Mouse (Mus musculus) heart, adult 2 months (tissue): ENCODE measurements around the gene Ncbp3. TPM values are rescaled to one million over a fixed set of nuclear protein-coding genes. Genes with fewer than 3 reads are reported as not detected.

Experiments used
- DNase-seq, 2 experiments: peaks; one replicate each; pipeline ENCODE4 v3.0.0; 2021
- H3K27ac ChIP-seq: fragments of 200-600 bp; 2 replicates; pipeline ENCODE4 v1.8.1; 2022
- H3K27me3 ChIP-seq: fragments of 200-500 bp; 2 replicates; pipeline ENCODE4 v1.6.1; 2012; ENCODE audit warnings: mild to moderate bottlenecking, low read length, inconsistent platforms, mixed read lengths; ENCODE audit not compliant: control insufficient read depth, insufficient read depth
- H3K36me3 ChIP-seq: fragments of 200-500 bp; 2 replicates; pipeline ENCODE4 v1.6.1; 2012; ENCODE audit warnings: low read length, inconsistent platforms; ENCODE audit not compliant: control insufficient read depth, insufficient read depth
- H3K4me1 ChIP-seq: fragments of 200-500 bp; 2 replicates; pipeline ENCODE4 v1.6.1; 2011; ENCODE audit warnings: low read length; ENCODE audit not compliant: control insufficient read depth, insufficient read depth
- H3K4me3 ChIP-seq: fragments of 200-600 bp; 2 replicates; pipeline ENCODE4 v1.8.1; 2022
- H3K79me2 ChIP-seq: fragments of 200-500 bp; replicated peaks from 2 replicates; pipeline ENCODE4 v1.6.1; 2012; ENCODE audit warnings: mild to moderate bottlenecking, inconsistent platforms, low read length, moderate library complexity, mixed read lengths; ENCODE audit not compliant: control insufficient read depth, insufficient read depth
- H3K9ac ChIP-seq: fragments of 200-500 bp; 2 replicates; pipeline ENCODE4 v1.6.1; 2012; ENCODE audit warnings: low read depth, mild to moderate bottlenecking, control low read depth, inconsistent platforms, low read length, mixed read lengths
- CTCF ChIP-seq: fragments of 200-600 bp; IDR thresholded peaks from 2 replicates; pipeline ENCODE4 v1.8.1; 2022; ENCODE audit warnings: antibody characterized with exemption, mild to moderate bottlenecking, moderate library complexity
- EP300 ChIP-seq: fragments of 200-500 bp; IDR thresholded peaks from 2 replicates; pipeline ENCODE4 v1.6.1; 2011; ENCODE audit warnings: low read depth, low read length, control low read depth; ENCODE audit not compliant: insufficient read depth
- POLR2A ChIP-seq: fragments of 200-500 bp; IDR thresholded peaks from 2 replicates; pipeline ENCODE4 v1.6.1; 2011; ENCODE audit warnings: mild to moderate bottlenecking, low read depth, low read length, control low read depth; ENCODE audit not compliant: insufficient read depth
- WGBS: fragments of 180-500 bp; shearing (Covaris S2); methylation state at CpG from one replicate; pipeline ENCODE4 v1.1.7; 2018; 5-methylcytosine and 5-hydroxymethylcytosine counted together
- intact Hi-C: fragments of 180-260 bp; cut with DNase I; formaldehyde crosslinking; loops from one replicate; pipeline ENCODE4 v1.15.1; 2025
- polyA plus RNA-seq: library from polyadenylated mRNA; depleted of rRNA; stranded (reverse); fragments of >200 nt; gene quantifications from 2 replicates; pipeline ENCODE4 v1.2.3, GENCODE M21; 2012
- total RNA-seq, 2 experiments: library from RNA; stranded (reverse); gene quantifications; 2 replicates each; pipeline ENCODE4 v1.2.3; 2021

The Ncbp3 gene
- total and polyA plus RNA-seq, 3 experiments, result 2.0 to 5.7 (median 5.6) TPM

DNA sequence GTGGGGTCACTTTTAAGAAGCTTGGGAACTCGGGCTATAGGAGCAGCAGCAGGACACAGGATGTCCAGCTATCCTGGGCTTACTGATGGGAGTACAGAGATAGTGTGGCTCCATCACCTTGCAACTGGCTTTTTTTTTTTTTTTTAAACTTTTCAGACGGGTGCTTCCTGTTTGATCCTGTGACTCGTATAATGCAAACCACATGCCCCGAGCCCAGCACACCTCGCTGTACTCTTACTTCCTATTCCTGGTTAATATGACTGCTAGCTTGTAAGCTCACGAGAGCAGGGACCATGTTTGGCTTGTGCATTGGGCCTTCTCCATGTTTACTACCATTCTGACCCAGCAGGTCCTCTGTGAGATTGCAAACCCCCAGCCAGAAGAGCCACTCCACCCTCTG lies 36.7 kb downstream of the Ncbp3 start:
- DNase-seq, result no peak
- Histone ChIP-seq H3K4me1 (peaks cover 8% of the 10 kb centered on the region), H3K79me2 (no peaks in the 10 kb centered on the region), H3K27ac (no peak overlapping the region), H3K9ac (no peak overlapping the region), H3K36me3 (peaks cover 5% of the 10 kb centered on the region), H3K4me3 (no peak overlapping the region), H3K27me3 (no peaks in the 10 kb centered on the region)
- intact Hi-C loops, result no loop called here
- WGBS, result 60% methylated on average over 6 of the region's 6 CpGs
- TF ChIP-seq CTCF, result no peak
- TF ChIP-seq EP300, result no peak
- TF ChIP-seq POLR2A, result no peak

DNA sequence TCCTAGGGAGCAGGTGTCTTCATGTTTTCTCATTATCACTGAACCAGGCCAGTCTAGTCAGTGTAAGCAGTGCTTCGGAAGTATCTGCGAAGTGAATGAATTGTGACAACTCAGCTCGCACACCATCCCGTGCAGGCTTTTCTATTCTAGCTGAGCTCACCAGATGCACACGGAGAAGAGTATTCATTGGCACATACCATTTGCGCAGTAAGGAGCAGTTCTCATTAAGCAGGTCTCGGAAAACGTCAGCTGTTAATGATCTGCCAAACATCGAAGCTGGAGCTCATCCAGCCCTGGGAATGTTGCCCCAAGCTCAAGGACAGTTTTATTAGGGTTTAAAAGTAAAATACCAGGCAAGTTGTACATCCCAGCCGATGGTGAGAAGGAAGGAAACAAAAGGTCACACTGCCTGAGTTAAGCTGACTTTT lies 37.2 kb downstream of the Ncbp3 start:
- Histone ChIP-seq H3K9ac (no peak overlapping the region; the same call in 1 of the 2 replicates), H3K4me1 (peaks cover 8% of the 10 kb centered on the region), H3K27me3 (no peaks in the 10 kb centered on the region), H3K27ac (no peak overlapping the region; the same call in 1 of the 2 replicates), H3K36me3 (peaks cover 5% of the 10 kb centered on the region; the same call in 1 of the 2 replicates), H3K79me2 (no peaks in the 10 kb centered on the region), H3K4me3 (no peak overlapping the region)
- TF ChIP-seq EP300 (no peak), CTCF (no peak), POLR2A (no peak)
- DNase-seq, result no peak
- intact Hi-C loops, result no loop called here
- WGBS, result 40% methylated on average over 10 of the region's 10 CpGs

DNA sequence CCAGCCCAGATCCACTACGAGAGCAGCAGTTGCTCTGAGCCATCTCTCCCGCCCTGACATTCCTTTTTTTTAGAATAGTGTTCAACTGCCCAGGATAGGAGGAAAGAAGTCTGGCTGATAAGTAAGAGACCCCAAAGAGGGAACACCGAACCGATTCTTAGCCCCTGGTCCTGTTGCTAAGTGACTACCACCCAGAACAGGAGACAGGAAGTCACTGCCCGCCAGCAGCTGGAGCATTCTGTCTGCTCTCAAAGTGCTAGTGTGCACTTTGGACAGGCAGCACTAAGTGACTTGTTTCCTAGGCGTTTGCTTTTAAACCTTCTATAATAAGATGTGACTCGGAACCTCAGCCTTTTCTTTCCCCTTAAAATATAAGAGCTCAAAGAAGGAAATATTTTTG lies 37.8 kb downstream of the Ncbp3 start:
- Histone ChIP-seq H3K27ac (no peak overlapping the region; the same call in 1 of the 2 replicates), H3K36me3 (peaks cover 5% of the 10 kb centered on the region; the same call in 1 of the 2 replicates), H3K79me2 (no peaks in the 10 kb centered on the region), H3K9ac (no peak overlapping the region), H3K4me1 (peaks cover 8% of the 10 kb centered on the region), H3K27me3 (no peaks in the 10 kb centered on the region), H3K4me3 (no peak overlapping the region)
- intact Hi-C loops, result no loop called here
- 26% methylated on average over 7 of the region's 7 CpGs for WGBS
- TF ChIP-seq EP300 (no peak), CTCF (no peak), POLR2A (no peak)
- no peak for DNase-seq

DNA sequence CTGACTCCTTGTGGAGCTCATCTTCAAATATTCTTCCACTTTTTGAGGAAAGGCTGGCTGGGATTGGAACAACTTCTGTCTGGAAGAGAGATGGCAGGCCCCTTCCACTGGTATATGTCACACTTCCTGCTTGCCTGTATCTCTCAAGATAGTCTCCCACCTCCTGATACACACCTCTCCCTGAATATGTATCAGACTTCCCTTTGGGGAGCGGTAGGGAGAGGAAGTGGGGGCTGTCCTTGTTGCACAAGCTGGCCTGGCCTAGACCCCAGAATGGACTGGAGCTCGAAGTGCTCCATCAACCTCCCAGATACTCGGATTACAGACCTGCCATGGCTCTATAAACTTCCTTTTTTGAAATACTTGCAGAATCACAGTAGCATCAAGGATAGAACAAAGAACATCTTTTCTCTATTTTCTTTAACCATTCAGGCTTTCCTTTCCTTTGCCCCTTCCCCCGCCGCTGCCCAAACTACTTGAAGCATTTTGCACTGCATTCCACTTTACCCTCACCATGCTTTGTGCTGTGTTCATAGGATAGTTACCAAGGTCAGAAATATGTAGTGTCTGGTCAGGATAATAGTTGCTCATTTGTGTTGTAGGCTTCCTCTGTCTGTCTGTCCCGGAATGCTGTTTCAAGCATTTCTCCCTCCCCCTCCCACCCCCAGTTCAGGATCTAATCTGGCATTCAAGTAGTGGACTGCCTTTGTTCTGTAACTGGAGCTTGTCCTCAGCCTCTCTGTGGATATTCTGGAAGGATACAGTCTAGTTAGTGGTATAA lies 40.3 kb downstream of the Ncbp3 start:
- no peaks in the 10 kb centered on the region for H3K79me2 ChIP-seq
- intact Hi-C loops, result no loop called here
- H3K27ac ChIP-seq, result no peak overlapping the region
- 48% methylated on average over 6 of the region's 6 CpGs for WGBS
- H3K9ac ChIP-seq, result no peak overlapping the region
- DNase-seq, result no peak
- peaks cover 8% of the 10 kb centered on the region for H3K4me1 ChIP-seq
- TF ChIP-seq POLR2A (no peak), CTCF (no peak), EP300 (no peak)
- H3K4me3 ChIP-seq, result no peak overlapping the region
- H3K36me3 ChIP-seq, result peaks cover 5% of the 10 kb centered on the region; the same call in 1 of the 2 replicates
- H3K27me3 ChIP-seq, result no peaks in the 10 kb centered on the region

DNA sequence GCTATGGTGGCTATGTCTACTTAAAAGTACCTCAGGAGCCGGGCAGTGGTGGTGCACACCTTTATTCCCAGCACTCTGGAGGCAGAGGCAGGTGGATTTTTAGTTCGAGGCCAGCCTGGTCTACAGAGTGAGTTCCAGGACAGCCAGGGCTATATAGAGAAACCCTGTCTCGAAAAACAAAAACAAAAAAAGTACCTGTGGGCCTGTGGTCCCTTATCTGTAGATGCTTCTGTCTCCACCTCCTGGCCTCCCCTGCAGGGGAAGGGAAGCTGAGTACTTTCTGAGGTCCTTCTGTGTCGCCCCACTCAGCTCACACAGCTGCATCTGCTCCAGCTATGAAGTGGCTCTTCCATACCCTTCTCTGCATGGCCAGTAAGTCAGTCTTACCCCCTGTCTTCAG lies 42.7 kb downstream of the Ncbp3 start, which contains the start of gene Itgae:
Gene Itgae (plus strand): TSS at position 301 of the 400 bp plus-strand sequence.
- Histone ChIP-seq H3K27me3 (no peaks in the 10 kb centered on the region), H3K4me1 (peaks cover 1% of the 10 kb centered on the region), H3K27ac (no peak within 1 kb of the TSS), H3K9ac (no peak within 1 kb of the TSS), H3K4me3 (no peak within 1 kb of the TSS), H3K79me2 (no peaks in the 10 kb centered on the region), H3K36me3 (no peaks in the 10 kb centered on the region)
- intact Hi-C loops, result no loop called here
- WGBS, result 87% methylated on average over 4 of the region's 4 CpGs
- TF ChIP-seq EP300 (no peak), CTCF (no peak), POLR2A (no peak)
- DNase-seq, result no peak

DNA sequence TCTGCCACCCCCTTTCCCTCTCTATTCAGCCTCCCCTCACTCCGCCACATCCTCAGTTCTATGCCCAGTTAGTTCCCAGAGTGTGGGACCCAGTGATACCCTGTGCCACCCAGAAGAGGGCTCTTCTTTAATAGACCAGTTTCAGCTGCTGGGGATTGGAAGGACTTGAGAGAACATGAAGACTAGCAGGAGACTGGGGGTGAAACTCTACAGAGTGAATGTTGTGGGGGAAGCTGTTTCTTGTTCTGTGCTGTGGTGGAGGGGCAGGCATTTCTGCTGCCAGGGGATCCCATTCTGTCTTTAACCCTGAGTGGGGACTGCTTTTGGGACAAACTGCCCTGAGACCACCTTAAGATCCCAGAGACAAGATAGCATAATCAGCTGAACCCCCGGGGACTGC lies 43.2 kb downstream of the Ncbp3 start:
- Histone ChIP-seq H3K4me1 (no peaks in the 10 kb centered on the region), H3K4me3 (no peak overlapping the region), H3K79me2 (no peaks in the 10 kb centered on the region), H3K36me3 (no peaks in the 10 kb centered on the region), H3K27me3 (no peaks in the 10 kb centered on the region), H3K27ac (no peak overlapping the region), H3K9ac (no peak overlapping the region)
- WGBS, result 90% methylated on average over 2 of the region's 2 CpGs
- no peak for DNase-seq
- TF ChIP-seq EP300 (no peak), CTCF (no peak), POLR2A (no peak)
- intact Hi-C loops, result no loop called here
